Mouse (Mus musculus) lung, postnatal 25 days (tissue): ENCODE measurements around the gene Yod1.

Source experiments
- DNase-seq: peaks from one replicate; pipeline ENCODE4 v3.0.0; 2022; ENCODE audit warnings: low spot score

Gene Yod1

DNA sequence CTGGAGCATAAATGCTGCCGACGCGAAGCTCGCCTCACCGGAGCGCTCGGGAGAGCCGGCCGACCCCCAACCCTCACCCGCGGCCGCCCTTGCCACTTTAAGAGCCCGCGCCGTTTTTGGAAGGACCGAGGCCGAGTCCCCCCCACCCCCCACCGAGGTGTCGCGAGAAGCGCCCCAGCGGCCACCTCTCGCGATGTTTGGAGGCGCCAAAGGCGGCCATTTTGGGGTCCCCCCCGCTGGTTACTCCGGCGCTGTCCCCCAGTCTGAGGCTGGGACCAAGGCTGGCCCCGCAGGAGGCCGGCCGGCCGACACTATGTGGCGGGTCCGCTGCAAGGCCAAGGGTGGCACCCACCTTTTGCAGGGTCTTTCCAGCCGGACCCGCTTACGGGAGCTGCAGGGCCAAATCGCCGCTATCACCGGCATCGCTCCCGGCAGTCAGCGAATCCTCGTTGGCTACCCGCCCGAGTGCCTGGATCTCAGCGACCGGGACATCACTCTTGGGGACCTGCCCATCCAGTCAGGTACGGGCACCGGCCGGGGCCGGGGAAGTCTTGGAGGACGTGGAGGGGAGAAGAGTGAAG is at the start of gene Yod1:
TSS of gene Yod1 (plus strand) at position 37 of the 581 bp plus-strand sequence.
- peak; percentile 87 for DNase-seq

DNA sequence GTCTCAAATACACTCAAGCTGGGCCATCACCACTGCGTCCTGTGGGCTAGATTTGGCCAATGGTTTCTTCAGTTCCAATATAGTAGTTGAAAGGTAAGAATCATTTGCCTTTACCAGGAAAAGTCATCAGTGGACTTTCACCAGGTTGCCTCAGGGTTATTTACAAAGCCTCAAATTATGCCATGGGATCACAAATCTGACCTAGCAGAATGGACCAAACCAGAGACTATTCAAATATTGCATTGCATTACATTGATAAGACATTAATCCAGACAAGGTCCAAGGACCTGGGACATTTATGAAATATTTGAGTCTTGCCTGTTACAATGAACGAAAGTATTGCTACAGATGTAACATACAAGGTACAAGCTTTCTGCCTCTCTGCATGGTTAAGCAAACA is 38.6 kb upstream of the Yod1 start:
- no peak for DNase-seq

DNA sequence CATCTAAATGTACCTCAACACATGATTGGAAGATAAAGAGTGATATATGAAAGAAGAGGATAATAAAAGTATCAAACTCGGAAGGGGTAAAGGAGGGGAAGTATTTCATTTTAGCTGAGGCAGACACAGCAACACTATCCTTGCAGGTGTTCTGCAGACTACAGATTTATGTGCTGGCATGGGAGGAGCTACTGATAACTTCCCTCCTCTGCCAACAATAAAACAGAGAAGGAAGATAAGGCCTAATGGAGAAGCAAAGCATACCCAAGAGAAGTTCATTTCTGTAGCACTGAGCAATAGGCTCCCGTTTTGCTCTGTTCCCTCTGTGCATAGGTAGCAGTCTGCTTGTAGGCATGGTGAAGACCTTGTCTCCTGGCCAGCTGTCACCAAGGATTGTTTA is 36.1 kb upstream of the Yod1 start:
- DNase-seq = no peak

DNA sequence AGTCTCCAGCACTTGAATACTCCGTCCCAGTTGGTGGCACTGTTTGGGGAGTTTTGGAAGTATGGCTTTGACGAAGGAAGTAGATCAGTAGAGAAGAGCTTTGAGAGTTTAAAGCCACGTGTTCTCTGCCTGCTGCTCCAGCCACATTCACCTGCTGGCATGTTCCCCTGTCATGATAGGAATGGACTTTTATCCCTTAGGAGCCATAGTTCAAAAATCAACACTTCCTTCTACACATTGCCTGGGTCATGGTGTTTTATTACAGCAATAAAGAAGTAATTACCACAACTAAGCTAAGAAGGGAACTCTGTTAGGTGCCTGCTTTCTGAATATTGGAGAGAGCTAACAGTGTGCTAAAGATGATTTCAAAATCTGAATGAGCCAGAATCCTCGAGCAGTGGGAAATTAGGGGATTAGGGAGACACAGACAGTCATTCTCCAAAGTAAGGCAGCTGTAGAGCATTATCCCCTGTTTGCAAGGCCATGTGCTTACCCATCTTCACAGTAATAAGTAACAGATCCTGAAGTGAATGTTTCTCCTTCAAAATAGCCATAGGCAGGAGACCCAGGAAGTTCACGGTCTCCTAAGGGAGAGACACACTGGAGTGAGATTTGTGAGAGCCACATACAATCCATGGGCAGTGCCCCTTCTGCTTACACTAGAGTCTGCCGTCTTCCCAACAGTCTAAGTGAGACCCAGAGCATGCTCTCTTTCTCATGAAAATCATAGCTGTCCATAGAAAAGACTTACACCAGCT is 35.3 kb upstream of the Yod1 start:
- DNase-seq = no peak

DNA sequence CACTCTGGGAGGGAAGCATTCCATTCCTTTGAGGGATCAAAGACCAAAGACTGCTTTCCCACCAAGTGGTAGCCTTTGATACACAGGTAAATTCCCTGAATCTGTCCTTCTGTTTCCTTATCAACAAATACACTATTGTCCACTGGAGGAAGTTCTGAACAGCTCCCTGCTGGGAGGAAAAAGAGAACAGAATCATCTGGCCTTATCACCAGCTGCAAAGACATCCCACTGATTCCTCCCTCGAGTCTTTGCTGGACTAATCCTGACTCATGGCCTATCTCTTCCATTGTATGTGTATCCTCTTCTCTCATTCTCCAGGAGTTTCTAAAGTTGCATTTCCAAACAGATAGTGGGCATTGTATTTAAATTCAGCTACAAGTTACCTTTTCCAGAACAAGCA is 33.2 kb upstream of the Yod1 start:
- DNase-seq = no peak

DNA sequence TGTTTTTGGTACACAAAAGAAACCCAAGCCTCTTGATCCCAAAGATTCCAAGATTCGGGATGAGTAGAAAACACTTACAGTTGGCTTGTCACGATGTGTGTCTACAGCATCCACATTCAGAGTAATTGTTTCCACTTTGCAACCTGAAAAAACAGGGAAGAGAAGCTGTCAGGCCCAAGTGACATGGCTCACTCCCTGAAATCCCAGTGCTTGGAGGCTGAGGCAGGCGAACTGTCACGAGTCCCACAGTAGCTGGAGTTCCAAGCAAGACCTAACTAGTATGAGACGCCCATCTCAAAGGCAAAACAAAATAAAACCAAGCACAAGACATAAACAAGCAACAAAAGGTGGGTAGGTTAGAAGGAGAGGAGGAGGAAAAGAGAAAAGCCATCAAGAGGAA is 18.5 kb upstream of the Yod1 start:
- no peak for DNase-seq

DNA sequence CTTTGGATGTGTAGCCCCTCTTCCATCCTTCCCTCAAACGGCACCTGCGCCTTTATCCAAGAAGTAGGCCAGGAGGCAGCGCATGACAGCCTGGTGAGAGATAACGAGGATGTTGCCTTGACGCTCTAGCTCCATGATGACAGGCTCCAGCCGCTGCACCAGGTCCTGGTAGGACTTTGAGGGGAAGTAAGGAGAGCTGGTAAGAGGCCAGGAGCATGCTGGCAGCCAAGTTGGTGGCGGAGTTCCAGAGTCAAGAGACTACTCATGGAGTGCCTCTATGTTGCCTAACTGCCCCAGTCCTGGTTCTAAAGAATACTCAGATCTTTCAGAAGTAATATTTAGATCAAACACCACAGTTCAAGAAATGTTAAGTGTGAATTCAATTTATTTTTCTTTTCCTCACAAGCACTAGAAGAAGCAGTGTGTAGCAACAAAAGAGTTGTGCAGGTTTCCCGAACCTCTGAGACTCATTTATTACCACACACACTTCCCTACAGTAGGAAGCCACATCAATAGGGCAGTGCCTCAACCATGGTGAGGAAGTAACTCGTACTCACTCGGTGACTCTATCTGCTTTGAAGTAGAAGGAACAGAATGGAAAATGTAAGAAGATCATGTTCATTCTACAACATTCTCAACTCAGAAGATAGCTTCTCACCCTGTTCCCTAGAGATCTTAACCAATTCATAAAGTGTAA is 17.0 kb upstream of the Yod1 start:
- peak; percentile 85 for DNase-seq

DNA sequence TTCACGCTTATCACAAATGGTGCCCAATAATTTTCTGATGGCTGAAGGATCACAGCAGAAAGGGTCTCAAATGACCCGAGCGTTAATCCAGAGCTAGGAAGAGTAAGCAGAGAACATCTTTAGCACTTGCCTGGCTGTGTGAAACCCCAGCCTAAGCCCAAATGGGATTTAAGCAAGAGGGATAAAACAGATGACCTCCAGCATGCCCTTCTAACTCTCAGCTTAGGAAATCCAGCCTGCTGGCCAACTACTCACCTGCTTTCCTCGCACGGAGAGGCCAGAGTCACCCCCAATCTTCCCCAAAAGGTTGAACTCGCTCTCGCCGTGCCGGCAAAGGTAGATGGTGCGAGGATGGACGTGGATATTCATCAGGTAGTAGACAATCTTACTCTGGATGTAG is 15.2 kb upstream of the Yod1 start:
- DNase-seq = no peak

DNA sequence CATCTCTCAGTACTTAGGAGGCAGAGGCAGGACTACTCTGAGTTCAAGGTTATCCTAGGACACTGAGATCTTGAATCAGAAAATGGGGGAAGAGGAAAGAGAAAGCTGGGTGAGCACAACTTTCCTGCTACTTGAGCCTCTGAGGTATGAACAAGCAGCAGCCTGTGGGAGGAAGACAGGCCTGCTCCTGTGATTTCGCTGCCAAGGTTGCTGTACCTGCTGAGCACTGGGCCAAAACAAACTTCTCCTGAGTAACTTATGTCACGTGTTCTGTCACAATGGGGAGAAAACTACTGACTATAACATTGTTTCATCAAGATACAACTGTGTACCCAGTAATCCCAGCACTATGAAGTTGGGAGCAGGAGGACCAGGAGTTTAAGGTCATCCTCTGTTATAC is 13.5 kb upstream of the Yod1 start:
- peak; percentile 80 for DNase-seq

DNA sequence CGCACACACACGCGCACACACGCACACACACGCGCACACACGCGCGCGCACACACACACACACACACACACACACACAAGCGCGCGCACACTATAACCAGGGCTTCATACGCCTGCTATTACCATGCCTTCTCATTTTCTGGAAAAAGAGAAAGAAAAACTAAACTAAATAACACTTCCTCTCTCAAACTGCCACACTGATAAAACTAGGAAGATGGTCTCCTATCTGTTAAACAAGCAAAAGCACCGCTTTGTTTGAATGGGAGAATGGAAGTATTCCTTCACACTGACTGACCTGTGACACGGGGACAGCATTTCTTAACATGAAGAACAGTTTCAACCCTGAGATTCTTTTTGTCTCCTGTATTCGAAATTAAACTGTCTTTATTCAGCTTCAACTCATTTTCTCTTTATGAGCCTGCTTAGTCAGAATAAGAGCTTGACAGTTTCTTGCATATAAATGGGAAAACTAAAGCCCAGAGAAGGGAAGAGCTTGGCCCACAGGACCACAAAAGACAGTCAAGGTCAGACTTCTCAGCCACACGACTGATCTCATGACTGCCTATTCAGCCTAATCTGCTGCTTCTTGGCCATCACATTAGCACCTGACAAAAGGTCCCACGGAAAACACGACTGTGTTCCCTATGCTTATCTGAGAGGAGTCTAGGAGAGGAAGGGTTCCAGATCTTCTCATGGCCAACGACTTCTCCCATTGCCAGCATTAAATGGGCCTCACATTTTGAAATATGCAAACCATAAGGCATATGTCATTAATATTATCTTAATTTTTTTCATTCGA is 6.6 kb upstream of the Yod1 start:
- DNase-seq = no peak

DNA sequence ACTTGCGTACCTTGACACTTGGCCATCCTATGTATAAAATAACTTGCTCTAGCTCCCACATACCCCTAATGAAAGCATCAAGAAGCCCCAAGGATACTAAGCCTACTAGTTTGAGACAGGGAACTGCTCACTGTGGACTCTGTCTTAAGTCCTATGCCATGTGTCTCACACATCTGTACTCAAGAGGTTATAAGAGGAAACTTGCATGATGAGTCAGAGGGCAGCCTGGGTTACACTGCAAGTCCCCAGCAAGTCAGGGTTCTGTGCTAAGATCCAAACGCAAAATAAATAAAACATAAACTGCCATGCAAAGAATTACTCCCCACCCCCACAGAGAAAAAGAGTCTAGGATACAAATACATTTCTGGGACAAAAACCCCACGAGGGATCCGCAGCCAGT is 3.1 kb upstream of the Yod1 start:
- no peak for DNase-seq

DNA sequence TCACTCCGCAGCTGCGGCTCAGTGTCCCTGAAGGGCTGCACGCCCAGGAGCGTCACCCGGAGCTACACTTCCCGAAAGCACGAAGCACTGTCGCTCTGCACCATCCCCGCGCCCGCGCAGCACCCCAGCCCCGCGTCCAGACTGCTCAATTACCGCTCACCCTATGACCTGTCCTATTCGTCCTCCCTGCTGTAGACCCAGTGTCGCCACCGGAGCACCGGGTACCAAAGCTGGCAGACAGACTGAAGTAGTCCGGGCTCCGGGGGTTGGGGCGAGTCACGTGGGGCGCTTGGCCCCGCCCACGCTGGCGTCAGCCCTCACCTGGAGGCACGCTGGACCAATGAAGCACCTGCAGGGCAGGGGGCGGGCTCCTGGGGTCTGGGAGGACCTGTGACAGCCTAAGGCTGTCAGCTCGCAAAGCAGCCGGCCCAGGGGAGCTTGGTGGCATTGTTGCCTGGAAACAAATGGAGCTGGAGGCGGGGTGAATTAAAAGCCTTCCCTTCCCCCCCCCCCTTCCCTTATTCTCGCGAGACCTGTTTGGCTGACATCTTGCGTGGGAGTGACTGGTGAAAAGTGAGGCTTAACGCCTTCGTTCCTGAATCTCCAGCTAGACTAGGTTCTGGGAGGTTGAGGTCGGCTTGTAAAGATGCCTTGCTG is 1.4 kb upstream of the Yod1 start, which contains the start of gene Gm29427:
TSS of gene Gm29427 (minus strand) at position 239 of the 657 bp plus-strand sequence.
- peak; percentile 96 for DNase-seq

DNA sequence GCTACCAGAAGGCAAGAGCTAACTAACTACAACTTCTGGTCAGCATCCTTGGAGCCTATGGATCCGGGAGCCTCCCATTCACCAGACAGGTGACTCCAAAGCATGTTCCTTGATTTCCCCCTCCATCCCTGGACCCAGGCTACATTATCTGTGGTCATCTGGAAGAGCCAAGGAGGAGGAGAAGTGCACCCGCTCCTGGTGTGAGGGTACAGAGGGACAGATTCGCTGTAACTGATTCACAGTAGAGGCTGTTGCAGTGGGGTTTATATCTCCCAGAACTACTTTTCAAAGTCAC is 962 bp upstream of the Yod1 start:
- DNase-seq = no peak

DNA sequence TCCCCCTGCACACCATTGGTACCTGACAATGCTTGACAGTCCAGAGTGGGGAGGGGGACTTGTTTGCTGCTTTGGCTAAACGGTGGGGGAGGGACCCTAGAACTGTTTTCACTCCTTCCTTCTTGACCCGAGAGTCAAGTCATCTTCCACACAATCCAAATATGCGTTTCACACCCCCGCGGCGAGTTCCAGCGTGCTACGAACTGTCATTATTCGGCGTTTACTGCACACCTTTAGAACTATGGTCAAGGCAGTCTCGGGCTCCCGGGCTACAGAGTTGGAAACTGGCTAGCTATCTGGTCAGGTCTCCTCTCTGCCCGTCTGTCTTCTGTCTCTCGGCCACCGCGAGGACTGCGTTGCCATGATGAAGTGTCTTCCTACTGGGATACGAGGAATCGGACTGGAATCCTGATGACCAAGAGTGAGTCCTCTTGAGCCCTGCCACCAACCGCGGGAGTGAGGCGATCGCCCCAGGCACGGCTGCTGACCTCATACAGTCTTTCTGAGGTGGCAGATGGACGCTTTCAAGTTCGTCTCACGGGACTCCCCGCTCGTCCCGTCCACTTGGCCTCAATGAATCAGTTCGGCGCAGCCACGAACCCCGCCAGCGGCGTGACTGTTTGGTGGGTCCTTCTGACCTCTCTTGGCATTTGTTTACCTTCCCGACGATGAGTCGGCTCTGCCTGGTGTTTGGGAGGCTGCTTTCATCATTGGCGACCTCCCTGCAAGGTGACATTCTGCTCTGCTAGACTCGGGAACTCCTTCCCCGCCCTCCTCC is 425 bp upstream of the Yod1 start:
- DNase-seq = peak; percentile 38

DNA sequence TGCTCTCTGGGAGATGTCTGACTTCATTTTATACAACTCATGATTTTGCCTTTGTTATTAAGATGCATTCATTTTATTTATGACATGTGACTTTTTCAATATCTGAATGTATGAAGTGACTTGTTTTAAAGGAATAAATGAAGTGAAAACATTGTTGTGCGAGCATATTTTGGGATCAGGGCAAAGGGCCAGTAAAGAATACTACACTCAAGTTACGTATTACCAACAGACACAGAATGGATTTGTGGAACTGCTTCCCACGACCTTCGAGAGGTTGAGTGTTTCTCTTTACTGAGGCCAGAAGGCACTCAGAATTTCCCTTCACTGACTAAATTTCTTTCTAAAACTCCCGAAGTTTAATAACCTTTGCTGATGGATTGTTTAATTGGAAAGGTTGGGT is 7.1 kb downstream of the Yod1 start:
- no peak for DNase-seq

DNA sequence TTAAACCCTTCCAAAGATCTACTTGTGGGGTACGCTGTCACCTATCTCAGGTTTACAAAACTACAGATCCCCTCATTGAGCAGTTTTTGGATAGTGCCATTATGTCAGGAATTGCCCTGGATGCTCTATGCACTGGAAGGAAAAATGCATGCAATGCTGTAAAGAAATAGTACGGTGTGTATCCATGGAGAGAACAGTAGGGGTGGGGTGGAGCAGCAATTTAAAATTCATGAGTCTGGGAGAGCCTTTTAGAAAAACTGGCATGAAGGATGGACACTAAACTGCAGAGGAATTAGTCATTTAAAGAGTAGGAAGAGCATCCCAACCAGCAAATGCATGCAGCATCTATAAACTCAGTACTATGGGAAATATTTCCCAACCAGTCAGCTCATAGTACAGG is 9.3 kb downstream of the Yod1 start:
- DNase-seq = no peak

DNA sequence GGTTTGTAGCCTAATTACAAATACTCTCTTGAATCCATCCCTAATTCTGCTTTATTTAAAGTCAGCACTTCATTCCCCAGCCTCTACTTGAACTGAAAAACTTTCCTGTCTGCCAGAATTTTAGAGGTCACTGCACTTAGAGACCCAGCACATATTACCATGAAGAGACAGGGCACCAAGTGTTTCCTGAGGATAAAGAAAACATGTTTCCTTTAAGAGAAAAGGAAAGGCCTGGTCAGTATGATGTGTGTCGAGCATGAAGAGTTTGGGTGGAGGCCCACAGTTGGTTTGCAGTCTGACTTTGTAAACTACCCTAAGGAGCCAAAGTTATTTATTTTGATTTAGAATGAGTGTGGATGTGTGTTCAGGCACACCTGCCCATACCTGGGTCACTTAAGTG is 10.9 kb downstream of the Yod1 start:
- no peak for DNase-seq

DNA sequence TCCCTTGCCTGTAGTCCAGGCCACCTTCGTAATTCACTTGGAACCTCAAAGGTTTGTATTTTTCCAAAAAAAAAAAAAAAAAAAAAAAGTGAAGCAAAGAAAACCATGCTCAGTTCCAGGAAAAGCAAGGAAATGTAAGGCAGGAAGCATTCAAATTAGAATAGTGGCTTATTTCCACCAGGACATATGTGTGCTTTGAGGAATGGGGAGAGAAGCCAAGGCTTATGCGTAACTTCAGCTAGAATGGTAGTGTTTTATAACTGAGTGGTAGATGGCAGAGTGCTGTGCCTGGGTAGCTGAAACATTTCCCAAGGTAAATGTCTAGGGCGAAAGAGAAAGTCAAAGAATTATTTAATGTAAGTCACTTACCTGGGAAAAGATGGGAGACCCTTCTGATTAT is 11.6 kb downstream of the Yod1 start:
- no peak for DNase-seq

DNA sequence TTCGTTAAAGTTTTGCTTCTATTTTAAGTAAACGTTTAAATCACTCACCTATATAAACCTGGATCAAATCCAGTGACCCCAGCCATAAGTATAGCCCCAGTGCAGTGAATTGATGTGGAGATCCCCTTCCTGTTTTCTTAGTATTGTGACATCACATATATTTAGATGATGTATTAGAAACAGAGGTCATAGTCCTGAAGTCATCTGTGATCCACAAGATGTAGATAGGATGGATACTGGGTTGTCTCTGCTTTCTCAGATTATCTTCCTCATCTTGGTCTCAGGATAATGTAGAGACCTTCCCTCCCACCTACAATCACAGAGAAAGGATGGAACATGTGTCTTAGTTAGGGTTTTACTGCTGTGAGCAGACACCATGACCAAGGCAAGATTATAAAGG is 12.0 kb downstream of the Yod1 start, which contains the start of gene Pfkfb2:
TSS of gene Pfkfb2 (minus strand) at position 101 of the 400 bp plus-strand sequence.
- no peak for DNase-seq

DNA sequence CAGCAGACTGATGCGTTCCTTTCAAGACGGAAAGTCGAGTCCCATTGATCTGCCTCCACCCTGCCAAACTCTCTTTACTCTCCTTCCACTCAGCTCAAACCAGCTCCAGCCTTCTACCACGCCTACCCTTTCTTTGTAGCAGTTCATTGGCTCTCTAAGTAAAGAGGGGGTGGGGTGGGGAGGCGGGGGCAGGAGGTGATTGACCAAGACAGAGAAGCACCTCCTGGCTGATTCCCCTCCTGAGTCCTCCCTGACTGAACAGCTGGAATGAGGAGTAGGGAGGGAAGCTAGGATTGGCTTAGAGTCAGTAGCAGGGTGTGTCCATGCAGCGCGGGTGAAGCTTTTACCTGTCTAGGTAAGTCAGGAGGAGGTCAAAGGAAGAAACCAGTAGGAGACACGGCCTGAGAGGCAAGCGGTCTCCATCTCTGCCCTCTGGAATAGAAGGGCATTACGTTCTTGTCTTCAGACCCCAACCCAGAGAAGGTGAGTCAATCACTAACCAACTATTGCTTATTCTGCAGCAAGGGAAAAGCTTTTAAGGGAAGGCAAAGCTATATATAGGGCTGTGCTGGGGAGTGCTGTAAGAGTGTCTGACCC is 14.7 kb downstream of the Yod1 start, which contains the start of gene AA986860:
TSS of gene AA986860 (plus strand) at position 236 of the 597 bp plus-strand sequence.
- peak; percentile 83 for DNase-seq
